Mouse (Mus musculus) stomach, postnatal 0 days (tissue): ENCODE measurements at regions not wholly inside any gene's neighbourhood (a gene's known extent, or its start where the extent isn't known, plus 50 kb on each side); places are given as distances from the start of the nearest gene placed in this dataset.

Experiments used
- ATAC-seq: fragments of 200-750 bp; cut with Nextera tagmentation; 2 replicates; pipeline ENCODE4 v1.8.0; 2017; ENCODE audit not compliant: low FRiP score, low TSS enrichment
- DNase-seq: peaks from one replicate; pipeline ENCODE4 v3.0.0-alpha.2; 2016; ENCODE audit warnings: low spot score
- H3K27ac ChIP-seq: fragments of 300-500 bp; sonication (generic); replicated peaks from 2 replicates; pipeline ENCODE4 v1.5.1; 2014; ENCODE audit warnings: mild to moderate bottlenecking, control low read depth
- H3K27me3 ChIP-seq: fragments of 300-500 bp; sonication (generic); 2 replicates; pipeline ENCODE4 v1.6.1; 2014; ENCODE audit warnings: low read length; ENCODE audit not compliant: control insufficient read depth, insufficient read depth
- H3K36me3 ChIP-seq: fragments of 300-500 bp; sonication (generic); 2 replicates; pipeline ENCODE4 v1.6.1; 2014; ENCODE audit warnings: low read length, mixed read lengths; ENCODE audit not compliant: control insufficient read depth, insufficient read depth
- H3K4me1 ChIP-seq: fragments of 300-500 bp; sonication (generic); replicated peaks from 2 replicates; pipeline ENCODE4 v1.6.1; 2014; ENCODE audit warnings: antibody characterized with exemption; ENCODE audit not compliant: control insufficient read depth, insufficient read depth
- H3K4me2 ChIP-seq: fragments of 300-500 bp; sonication (generic); replicated peaks from 2 replicates; pipeline ENCODE4 v1.6.1; 2014; ENCODE audit warnings: low read depth, mild to moderate bottlenecking, control low read depth, moderate library complexity
- H3K4me3 ChIP-seq: fragments of 300-500 bp; sonication (generic); 2 replicates; pipeline ENCODE4 v1.5.1; 2014; ENCODE audit warnings: low read depth, low read length, control low read depth
- H3K9ac ChIP-seq: fragments of 300-500 bp; sonication (generic); 2 replicates; pipeline ENCODE4 v1.6.1; 2014; ENCODE audit warnings: mild to moderate bottlenecking, low read length, control low read depth, mixed read lengths
- H3K9me3 ChIP-seq: fragments of 300-500 bp; sonication (generic); 2 replicates; pipeline ENCODE4 v1.6.1; 2016; ENCODE audit warnings: low read length; ENCODE audit not compliant: control insufficient read depth
- CTCF ChIP-seq: IDR thresholded peaks from 2 replicates; pipeline ENCODE4 v1.5.1; 2016; ENCODE audit warnings: antibody characterized with exemption, low read depth, mild to moderate bottlenecking, moderate library complexity
- EP300 ChIP-seq: optimal IDR thresholded peaks from 2 replicates; pipeline ENCODE3; 2016; ENCODE audit warnings: antibody characterized with exemption
- WGBS: fragments of 180-500 bp; shearing (Covaris S2); extraction: QIAGEN DNeasy Blood & Tissue Kit; methylation state at CpG from one replicate; pipeline ENCODE4 v1.1.7; 2014; 5-methylcytosine and 5-hydroxymethylcytosine counted together

- H3K4me1 ChIP-seq, result no peaks in the 10 kb centered on the region
- no peak overlapping the region for H3K27ac ChIP-seq
- no peak for TF ChIP-seq CTCF
- TF ChIP-seq EP300, result no peak
- no peak for DNase-seq
- no peaks in the 10 kb centered on the region for H3K27me3 ChIP-seq
- no peaks in the 10 kb centered on the region for H3K9me3 ChIP-seq
- 61% methylated on average over 9 of the region's 9 CpGs for WGBS
- H3K4me2 ChIP-seq, result no peak overlapping the region
- no peak overlapping the region for H3K4me3 ChIP-seq
- H3K9ac ChIP-seq, result no peak overlapping the region
- no peaks in the 10 kb centered on the region for H3K36me3 ChIP-seq
- no peak for ATAC-seq
Measured at GRCm38 (mm10) chr19:30490916-30491315, 58.5 kb downstream of the Dkk1 start.
